Mouse (Mus musculus): Measurements from ENCODE around the gene Ccdc9b. TPM values are rescaled to one million over a fixed set of nuclear protein-coding genes. Genes with fewer than 3 reads are reported as not detected.

Ccdc9b gene
- total RNA-seq, 2 experiments from 2014 or later, result 0.30 to 2.1 TPM

DNA sequence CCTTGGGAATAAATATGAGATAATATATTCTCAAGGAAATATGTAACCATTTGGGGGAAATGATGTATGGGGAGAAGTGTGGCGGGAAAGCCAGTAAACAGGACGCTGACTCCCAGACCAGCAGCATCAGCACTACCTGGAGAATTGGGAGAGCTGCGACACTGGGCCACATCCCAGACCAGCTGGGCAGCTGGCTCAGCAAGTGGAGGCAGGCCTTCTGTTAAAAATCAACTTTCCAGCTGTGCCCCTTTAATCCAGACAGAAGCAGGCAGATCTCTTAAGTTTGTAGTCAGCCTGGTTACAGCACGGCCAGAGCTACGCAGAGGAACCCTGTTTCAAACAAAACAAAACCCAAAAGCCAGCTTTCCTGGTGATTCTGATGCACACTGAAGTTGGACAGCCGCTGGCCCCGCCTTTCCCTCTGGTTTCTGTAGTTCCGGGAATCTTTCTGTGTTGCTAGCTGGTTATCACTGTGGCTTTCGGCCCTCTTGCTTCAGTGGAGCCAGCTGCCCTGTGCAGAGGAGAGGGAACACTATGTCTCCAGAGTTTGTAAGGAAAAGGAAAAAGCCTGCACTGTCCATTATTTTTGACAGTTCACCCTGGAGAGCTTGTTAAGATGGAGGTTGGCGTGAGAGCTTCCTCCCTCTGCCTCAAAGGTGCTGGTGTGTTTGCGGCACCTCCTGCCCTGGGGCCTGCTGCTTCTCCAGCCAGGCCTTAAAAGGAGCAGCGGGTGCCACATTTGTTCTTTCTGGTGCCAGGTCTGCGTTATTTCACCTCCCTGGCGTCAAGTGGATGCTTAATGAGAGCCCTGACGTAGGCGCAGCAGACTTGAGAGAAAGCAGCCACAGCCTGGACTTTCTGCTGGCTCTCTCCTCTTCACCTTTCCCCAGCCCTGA lies 10.3 kb downstream of the Ccdc9b start:
- 0 out of 2 replicates have a peak, but pooled peaks have one; percentile 33 for ATAC-seq (replicated peaks; ENCODE audit: low FRiP score, poor library complexity, severe bottlenecking)

DNA sequence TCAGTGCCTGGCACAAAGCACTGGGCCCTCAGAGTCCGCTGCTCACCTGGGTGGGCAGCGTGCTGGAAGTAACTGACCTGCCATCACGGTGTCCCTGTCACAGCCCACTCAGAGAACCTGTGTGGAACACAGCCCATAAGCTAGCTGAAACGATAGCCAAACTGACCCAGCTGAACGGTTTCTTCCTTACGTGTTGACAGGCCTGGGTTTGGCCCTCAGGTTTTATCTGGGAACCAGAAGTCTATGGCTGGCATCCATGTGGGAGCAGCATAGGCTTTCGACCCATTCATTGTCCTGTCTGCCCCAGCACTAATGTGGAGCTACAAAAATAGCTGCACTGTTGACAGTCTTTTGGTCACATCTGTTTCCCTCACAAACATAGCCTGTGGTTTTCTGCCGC lies 12.0 kb downstream of the Ccdc9b start:
- ATAC-seq (replicated peaks; ENCODE audit: low FRiP score, poor library complexity, severe bottlenecking), result no peak

- no peak for ATAC-seq (replicated peaks; ENCODE audit: low FRiP score, poor library complexity, severe bottlenecking)
Measured at GRCm38 (mm10) chr2:118749341-118749884, 13.0 kb downstream of the Ccdc9b start.

- ATAC-seq (replicated peaks; ENCODE audit: low FRiP score, poor library complexity, severe bottlenecking), result no peak
Measured at GRCm38 (mm10) chr2:118747301-118747960, 15.0 kb downstream of the Ccdc9b start.

DNA sequence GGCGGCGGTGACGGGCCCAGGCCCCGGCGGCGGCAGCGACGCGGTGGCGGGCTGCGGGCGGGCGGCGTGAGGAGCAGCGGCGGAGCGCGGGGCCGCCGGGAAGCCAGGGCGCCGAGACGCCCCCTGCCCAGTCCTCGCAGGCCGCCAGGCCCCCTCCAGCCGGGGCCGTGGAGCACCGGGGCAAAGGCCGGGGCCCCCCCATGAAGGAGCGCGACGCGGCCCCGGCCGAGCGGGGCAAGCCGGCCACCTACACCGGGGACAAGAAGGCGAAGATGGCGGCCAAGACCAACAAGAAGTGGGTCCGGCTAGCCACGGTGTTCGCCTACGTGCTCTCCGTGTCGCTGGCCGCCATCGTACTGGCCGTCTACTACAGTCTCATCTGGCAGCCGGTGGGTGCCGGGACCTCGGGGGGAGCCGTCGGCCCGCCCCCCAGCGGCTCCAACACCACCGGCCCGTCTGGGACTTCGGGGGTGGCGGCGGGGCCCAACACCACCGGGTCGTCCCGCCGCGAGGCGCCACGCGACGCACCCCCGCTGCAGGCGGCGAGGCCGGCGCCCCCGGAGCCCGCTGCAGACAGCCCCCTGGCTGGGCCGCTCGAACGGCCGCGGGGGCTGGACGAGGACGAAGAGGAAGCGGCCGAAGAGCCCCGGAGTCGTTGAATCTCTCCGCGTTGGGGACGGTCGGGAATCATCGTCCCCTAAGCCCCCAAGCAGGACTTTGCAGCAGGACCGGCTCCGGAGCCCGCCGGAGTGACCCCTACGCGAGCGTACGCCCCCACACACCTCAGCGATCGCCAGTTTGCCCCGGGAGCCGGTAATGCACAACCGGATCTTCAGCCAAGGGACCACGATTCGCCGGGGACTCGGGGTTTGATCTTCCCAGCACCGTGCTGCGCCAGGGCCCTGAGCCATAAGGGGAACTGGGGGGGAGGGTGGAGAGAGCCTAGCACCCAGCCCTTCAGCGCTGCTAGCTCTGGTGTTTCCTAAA lies 16.3 kb downstream of the Ccdc9b start:
- ATAC-seq (replicated peaks; ENCODE audit: low FRiP score, poor library complexity, severe bottlenecking), result peak; percentile 25; the same call in 1 of the 2 replicates

DNA sequence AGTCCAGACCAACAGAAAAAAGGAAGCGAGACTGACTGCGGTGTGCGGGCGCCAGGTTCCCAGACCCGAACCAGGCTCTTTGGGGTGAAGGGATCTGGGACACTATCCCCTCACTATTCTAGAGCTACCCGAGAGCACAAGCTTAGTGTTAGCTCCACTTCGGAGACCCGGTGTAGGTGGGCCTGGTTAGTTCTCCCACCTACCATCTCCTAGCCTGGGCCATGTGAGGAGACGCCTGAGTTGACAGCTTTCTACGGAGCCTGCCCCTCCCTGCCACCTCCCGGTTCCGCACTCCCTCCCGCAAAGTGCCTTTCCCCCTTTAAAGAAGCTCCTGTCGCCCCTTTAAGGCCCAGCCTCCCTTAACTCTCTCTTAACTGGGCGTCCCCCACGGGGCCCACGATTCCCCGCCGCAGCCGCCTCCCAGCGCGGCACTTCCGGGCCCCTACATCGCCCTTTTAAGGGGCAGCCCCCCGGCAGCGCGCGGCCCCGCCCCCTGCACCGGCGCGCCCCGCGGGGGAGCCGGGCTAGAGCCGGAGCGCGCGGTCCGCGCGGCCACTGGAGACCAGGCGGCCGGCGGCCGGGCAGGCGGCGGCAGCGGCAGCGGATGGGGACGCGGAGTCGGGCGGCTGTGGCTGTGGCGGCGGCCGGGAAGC lies 17.1 kb downstream of the Ccdc9b start, which contains the start of gene Inafm2:
Gene Inafm2 (plus strand): TSS at position 527 of the 653 bp plus-strand sequence.
- peak; percentile 69 for ATAC-seq (replicated peaks; ENCODE audit: low FRiP score, poor library complexity, severe bottlenecking)

DNA sequence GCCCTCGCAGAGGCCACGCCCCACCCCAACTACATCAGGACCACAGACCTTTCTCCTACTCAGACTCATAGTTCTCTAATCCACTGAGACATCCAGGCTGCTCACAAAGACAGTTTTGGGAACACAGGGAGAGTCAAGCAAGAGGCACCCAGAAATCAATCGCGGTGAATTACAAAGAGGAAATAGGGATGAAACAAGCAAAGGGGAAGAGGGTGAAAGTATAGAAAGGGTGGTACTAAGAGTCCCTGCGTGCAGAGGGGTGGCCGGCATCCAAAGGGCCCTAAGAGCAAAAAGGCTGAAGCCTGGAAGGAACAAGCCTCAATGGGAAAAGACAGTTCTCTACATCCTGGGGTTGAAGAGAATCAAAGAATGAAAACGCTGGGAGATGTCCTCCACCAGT lies 17.8 kb downstream of the Ccdc9b start:
- no peak for ATAC-seq (replicated peaks; ENCODE audit: low FRiP score, poor library complexity, severe bottlenecking)

DNA sequence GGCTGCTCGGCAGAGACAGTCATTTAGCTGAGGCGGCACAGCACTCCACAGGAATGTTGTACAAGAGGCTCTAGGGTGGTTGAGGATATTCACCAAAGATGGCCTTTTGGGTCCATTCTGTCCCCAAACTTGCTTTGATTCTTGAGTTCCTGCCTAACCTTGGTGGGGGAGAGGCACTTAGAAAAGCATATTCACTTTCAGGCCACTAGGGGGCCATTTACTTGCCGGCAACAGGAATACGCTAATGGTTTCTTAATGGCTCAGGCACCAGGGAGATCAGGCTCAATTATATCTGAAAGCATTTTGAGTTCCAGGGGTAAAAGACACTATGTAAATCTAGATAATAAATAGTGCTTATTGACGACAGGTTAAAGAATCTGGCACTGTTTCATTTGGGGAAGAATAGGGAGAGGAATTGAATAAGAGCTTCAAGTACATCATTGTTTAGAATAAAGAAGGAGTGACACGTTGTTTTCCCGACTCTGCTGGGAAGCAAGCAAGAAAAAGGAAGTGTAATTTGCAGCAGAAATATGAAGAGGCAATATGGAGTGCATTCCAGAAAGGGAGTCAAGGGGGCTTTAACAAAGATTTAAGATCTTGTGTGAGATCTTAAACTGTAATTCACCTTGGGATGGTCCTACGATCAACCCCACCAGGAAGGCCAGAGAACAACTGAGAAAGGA lies 19.1 kb downstream of the Ccdc9b start:
- ATAC-seq (replicated peaks; ENCODE audit: low FRiP score, poor library complexity, severe bottlenecking), result peak; percentile 67

DNA sequence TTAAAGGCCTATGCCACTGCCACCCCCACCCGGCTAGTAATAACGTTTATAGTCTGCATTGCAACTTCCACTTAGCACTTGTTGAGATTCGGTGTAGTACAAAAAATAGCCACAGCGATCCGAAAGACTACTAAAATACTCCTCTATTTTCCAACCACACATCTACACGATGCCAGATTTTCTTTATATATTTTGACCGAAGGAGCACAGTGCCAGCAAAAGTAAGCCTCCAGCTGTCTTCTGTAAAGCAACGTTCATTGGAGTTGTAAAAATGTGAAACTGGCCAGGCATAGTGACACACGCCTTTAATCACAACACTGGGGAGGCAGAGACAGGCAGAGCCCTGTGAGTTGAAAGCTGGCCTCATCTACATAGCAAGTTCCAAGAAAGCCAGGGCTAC lies 21.3 kb downstream of the Ccdc9b start:
- no peak for ATAC-seq (replicated peaks; ENCODE audit: low FRiP score, poor library complexity, severe bottlenecking)

DNA sequence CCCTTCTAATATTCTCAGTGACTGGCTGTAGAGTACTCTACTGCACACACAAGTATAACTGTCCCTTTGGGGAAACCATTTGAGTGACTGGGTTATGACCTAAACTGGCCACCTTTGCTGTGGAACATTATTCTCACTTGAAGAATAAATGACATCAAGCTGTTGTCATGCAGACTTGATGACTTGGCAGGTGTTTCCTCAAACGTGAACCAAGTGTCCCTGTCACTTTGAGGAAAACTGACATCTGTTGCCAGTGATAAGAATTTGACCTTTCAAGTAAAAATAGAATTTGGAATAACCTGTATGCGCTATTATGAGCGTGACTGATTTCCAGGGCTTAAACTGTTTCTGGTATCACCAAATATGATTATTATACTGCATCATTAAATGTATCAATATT lies 22.1 kb downstream of the Ccdc9b start:
- ATAC-seq (replicated peaks; ENCODE audit: low FRiP score, poor library complexity, severe bottlenecking), result no peak

- no peak for ATAC-seq (replicated peaks; ENCODE audit: low FRiP score, poor library complexity, severe bottlenecking)
Measured at GRCm38 (mm10) chr2:118733341-118733740, 29.1 kb downstream of the Ccdc9b start.

DNA sequence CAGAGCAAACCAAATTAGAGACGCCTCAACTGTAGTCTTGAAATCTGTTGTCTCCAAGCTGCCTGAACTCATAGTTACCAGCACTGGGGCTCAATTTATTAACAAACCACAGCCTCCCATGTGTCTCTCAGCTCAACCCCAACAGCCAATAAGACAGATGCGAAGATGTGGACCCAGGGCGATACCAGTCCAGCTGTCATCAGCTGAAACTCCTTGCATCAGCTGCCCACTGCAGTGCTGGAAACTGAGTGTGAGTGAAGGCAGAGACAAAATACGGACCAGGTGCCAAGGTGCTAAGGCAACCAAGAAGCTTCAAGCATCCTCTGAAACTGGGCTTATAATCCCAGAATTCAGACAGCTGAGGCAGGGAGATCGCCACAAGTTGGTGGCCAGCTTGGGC lies 30.5 kb downstream of the Ccdc9b start:
- no peak for ATAC-seq (replicated peaks; ENCODE audit: low FRiP score, poor library complexity, severe bottlenecking)

DNA sequence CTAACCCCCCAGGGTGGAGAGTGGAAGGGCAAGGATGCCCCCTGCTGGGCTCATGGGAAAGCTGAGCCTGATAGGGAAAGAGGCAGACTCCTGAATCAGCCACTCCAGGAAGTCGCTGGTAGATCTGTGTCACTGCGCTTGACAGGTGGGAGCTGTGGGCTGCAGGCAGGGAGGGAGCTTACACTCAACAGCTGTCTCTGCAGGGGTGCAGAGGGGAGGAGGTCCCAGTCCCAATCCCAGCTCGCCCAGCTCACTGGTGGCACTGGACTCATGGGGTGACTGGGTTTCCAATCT lies 31.9 kb downstream of the Ccdc9b start:
- ATAC-seq (replicated peaks; ENCODE audit: low FRiP score, poor library complexity, severe bottlenecking), result no peak; the same call in 1 of the 2 replicates

- ATAC-seq (replicated peaks; ENCODE audit: low FRiP score, poor library complexity, severe bottlenecking), result no peak
Measured at GRCm38 (mm10) chr2:118729816-118730621, 32.4 kb downstream of the Ccdc9b start.

GRCm38 (mm10) chr2:118729194-118729593 lies 33.3 kb downstream of the Ccdc9b start:
- no peak for ATAC-seq (replicated peaks; ENCODE audit: low FRiP score, poor library complexity, severe bottlenecking)

GRCm38 (mm10) chr2:118728337-118728736 lies 34.1 kb downstream of the Ccdc9b start, which contains the start of gene Plcb2:
TSS of gene Plcb2 (minus strand) at chr2:118728438.
- ATAC-seq (replicated peaks; ENCODE audit: low FRiP score, poor library complexity, severe bottlenecking), result no peak

GRCm38 (mm10) chr2:118727911-118728310 lies 34.5 kb downstream of the Ccdc9b start:
- ATAC-seq (replicated peaks; ENCODE audit: low FRiP score, poor library complexity, severe bottlenecking), result no peak

- ATAC-seq (replicated peaks; ENCODE audit: low FRiP score, poor library complexity, severe bottlenecking), result no peak
Measured at GRCm38 (mm10) chr2:118726873-118727272, 35.6 kb downstream of the Ccdc9b start.

Measured in erythroid progenitor cell, adult 5-6 weeks (primary cell).